Mouse (Mus musculus): ENCODE data around the gene Bcar3.
"Not testable (repeated sequence)": the region's sequence is repeated elsewhere in the genome, so short reads cannot be mapped to it uniquely, and the experiment has no call there.

The Bcar3 gene
- long read RNA-seq, experiment 1, transcript Bcar3-201 (12 exons, 3,311 nt): major isoform, 14 of 31 reads
- long read RNA-seq, experiment 1, partial matches to known transcripts: 8 of 31 reads
- long read RNA-seq, experiment 1, other reads (novel, unspliced or antisense): 9 of 31 reads
- long read RNA-seq, experiment 2, transcript Bcar3-201 (12 exons, 3,311 nt): major isoform, 19 of 33 reads
- long read RNA-seq, experiment 2, partial matches to known transcripts: 5 of 33 reads
- long read RNA-seq, experiment 2, other reads (novel, unspliced or antisense): 9 of 33 reads

DNA sequence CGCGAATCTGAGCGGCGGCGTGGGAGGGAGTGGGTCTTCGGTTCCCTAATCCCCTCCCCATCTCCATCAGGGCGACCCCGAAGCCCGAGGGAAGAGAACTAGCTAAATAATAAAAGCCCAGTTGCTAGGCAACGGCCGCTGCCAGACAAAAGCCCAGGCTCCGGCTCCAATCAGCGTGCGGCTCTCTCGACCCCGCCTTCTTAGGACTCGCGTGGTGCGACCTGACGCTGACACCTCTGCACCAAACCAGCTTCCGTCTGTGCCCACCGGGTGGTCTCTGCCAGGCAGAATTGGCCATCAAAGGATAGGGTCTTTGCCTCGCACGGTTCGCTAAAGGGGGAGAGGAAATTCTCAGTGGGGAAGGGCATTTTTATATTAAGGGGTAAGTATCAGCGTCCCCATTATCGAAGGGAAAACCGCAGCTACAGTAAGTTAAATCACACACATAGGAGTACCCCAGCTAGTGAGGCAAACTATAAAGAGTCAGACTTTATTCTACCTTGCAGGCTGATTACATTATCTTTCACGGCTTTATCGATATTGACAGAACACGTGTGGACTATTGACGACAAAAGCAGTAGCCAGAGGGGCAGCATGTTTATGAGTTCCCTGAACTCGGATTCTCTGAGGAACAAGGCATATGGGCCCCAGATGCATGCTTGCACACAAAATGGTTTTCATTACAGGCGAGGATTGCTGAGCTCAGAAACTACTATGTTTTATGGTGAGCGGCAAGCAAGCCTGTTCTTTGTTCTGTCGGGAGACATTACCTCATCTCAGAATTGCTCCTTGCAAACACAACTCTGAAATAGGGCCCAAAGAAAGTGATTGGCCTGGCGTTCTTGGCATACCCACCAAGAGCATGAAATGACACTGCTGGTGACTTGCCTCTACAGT, at the start of gene Bcar3:
Gene Bcar3 (plus strand): TSS at position 183 of the 897 bp plus-strand sequence.
- intact Hi-C loops (cut with DNase I): no loop called here

DNA sequence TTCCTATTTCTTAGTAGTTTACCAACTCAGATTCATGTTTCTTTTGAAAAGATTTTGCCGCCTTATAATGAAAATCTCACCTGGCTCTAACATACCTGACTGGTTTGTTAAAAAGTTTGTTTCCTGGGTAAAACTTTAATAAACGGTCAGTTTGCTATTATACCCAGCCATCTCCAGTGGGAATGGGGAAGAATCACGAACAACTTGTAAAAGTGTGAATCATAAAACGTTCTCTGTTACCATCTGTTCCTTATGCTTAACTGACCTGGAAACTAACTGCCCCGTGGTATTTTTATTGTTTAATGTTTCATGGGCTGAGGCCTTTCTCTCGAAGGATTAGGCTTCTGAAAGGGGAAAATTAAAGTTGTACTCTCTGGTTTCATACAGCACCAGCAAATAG, 49.2 kb upstream of the Bcar3 start:
- intact Hi-C loops (cut with DNase I): loop anchor here (5.0 kb wide), 1 partner anchor 47 kb away; no protein-coding TSS in a partner anchor

DNA sequence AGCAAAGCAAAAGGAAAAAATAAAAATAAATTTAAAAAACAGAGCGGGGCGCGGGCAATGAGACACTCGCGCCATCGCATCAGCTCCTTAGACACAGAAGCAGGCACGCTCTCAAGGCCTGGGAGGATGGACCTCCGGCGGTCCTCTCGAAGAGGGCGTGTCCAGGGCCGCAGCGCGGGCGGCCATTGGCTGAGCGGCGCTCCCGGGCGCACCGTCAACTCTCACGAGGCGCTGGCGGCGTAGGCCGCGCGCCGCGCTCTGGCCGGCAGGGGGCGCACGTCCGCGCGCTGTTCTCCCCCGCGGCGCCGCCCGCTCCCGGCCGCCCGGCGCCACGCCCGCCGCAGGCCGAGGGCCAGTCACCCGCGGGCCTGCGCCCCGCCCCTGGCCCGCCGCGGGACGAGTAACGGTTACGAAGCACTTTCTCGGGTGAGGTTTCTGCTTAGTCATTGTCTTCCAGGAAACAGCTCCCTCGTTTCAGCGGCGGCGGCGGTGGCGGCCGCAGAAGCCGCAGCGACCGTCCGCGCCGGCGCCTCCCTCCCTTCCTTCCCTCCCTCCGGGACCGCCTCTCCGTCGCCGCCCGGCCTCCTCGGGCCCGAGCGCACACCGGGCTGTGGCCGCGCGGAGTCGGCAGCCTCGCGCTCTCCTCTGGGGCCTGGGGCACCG, 48.6 kb upstream of the Bcar3 start, which contains the start of gene Gclm:
Gene Gclm (plus strand): TSS at position 343 of the 663 bp plus-strand sequence.
- intact Hi-C loops (cut with DNase I): no loop called here

DNA sequence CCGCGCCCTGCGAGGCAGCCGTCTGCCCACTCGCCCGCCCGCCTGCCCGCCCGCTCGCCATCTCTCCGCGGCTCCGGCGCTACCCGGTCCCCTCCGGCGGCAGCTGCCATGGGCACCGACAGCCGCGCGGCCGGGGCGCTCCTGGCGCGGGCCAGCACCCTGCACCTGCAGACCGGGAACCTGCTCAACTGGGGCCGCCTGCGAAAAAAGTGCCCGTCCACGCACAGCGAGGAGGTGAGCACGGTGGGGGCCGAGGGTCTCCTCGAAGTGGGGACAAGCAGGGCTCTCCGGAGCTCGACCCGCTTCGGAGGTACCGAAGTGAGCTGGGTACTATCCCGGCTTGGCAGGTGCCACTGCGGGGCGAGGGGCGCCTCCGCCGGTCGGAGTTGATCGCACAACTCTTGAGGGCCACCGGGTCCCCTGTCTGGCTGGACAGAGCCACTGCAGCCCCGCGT, 48.0 kb upstream of the Bcar3 start:
- intact Hi-C loops (cut with DNase I): no loop called here

DNA sequence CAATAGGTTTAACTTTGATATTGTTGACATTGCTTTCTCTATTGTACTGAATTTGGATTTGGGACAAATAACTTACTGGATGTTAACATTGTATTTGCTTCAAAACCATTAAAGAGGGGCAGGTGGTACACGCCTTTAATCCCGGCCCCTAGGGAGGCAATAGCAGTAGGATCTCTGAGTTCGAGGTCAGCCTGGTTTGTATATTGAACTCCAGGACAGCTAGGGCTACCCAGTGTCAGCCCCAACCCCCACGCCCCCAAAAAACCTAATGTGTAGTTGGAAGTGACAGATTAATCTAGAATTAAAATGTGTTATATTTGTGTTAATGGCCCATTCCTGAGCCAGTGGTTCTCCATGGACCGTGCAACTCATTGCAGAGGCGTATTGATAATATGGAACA, 47.5 kb upstream of the Bcar3 start:
- intact Hi-C loops (cut with DNase I): no loop called here

DNA sequence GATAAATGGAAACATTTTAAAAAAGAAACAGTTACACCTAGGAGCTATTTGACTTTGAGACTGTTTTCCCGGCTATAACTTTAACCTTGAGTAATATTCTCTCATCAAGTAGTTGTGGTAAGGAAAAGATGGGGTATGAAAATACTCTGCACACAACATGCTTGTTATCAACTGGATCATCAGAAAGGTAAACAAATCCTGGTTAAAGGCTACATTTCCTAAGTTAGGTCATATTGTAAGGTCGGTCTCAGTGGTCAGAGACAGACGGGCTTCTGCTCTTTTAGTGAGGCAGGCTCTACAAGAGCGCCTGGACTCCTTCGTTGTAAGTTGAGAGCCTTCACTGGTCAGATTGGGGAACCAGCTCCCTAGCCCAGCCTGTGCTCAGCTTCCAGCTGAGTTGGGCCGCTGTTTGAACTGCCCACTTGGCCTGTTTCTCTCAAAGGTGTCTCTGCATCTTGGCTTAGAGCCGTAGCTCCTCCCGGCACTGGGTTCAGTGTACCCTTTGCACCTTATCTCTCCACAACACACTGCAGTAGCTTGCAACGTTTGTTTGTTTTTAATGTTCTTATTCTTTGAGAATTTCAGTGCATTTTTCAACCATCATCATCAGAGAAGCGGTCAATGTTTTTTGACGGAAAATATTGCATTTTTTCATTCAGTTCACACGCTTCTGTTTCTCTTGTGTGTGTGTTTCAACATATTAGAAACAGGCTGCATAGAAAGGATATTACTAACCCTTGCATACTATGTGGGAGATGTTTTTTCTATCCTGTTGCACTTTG, 46.8 kb upstream of the Bcar3 start:
- intact Hi-C loops (cut with DNase I): no loop called here

DNA sequence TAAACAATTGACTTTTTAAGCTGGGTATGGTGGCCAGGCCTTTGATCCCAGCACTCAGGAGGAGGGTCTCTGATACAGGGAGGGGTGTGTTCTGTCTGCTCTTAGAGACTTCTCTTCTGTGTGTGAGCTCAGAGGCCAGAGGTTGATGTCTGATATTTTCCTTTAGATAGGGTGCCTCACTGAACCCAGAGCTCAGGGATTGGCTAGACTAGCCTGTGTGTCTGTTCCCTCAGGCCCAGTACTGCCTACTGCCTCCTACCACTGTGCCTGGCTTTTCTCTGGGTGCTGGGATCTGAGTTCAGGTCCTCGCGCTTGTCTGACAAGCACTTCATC, 46.2 kb upstream of the Bcar3 start:
- intact Hi-C loops (cut with DNase I): no loop called here

DNA sequence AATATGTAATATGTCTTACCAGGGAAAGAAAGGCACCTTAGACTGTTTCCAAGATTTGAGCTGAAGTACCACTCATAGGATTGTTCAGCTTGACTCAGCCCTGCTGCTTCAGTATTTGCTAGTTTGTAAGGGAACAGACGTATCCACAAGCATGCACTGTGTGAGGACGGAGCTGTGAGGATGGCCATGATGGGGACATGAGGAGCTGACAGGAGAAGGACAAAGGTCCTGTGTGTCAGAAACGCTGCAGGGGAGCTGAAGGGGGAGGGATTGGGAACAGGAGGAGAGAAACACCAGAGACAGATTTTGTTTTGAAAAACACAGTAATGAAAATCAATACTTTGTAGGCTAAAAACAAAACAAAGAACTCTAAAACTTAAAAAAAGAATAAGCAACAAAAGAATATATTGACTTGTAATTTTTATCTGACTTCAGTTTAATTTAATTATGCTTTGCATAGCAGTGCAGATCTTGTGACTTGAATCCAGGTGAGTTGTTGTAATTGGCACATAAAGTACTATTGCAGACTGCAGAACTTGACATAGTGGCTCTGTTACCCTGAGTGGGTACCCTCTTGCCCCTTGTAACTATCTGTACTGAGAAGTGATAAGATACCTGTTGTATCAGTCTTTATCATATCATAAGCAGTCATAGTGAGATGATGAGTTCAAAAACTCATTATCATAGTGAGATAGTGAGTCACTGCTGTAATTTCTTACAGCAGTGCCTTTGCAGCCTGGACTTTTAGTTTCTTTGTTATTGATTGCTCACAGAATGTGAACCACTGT, 41.3 kb upstream of the Bcar3 start:
- intact Hi-C loops (cut with DNase I): no loop called here

DNA sequence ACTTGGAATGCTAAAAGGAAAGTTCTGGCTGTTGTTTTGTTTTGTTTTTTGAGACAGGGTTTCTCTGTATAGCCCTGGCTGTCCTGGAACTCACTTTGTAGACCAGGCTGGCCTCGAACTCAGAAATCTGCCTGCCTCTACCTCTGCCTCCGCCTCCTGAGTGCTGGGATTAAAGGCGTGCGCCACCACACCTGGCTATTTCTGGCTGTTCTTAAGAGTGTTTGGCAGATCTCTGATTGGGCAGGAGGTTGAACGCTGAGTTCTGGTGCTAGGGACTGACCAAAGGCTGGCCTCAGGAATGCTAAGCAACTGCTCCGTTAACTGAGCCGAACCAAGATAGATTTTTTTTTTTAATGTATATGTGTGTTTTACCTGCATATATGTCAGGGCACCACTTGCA, 39.9 kb upstream of the Bcar3 start:
- intact Hi-C loops (cut with DNase I): not testable (repeated sequence)

DNA sequence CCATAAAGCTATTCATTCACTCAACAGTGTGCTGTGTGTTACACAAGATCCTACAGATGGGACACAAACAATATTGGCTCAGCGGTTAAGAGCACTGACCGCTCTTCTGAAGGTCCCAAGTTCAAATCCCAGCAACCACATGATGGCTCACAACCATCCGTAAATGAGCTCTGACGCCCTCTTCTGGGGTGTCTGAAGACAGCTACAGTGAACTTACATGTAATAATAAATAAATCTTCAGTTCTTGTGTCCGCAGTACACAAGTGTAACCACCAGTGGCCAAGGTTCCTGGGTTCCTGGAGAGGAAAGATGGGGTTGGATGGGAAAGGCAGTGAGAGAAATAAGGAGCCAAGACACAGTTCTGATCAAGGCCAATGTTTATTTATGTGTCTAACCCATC, 23.9 kb upstream of the Bcar3 start:
- intact Hi-C loops (cut with DNase I): loop anchor here (5.0 kb wide), 1 partner anchor 78 kb away; no protein-coding TSS in a partner anchor

DNA sequence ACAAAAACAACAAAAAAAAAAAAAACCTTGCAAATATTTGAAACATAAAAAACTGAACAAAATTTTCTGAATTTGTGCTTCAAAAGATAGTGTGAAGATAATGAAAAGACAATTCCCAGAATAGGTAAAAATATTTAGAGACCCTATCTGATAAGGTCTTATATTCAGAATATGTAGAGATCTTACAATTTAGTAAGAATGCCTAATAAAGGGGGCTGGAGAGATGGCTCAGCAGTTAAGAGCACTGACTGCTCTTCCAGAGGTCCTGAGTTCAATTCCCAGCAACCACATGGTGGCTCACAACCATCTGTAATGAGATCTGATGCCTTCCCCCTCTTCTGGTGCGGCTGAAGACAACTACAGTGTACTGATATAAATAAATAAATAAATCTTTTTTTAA, 21.4 kb upstream of the Bcar3 start:
- intact Hi-C loops (cut with DNase I): loop anchor here (5.0 kb wide), 1 partner anchor 80 kb away; no protein-coding TSS in a partner anchor

DNA sequence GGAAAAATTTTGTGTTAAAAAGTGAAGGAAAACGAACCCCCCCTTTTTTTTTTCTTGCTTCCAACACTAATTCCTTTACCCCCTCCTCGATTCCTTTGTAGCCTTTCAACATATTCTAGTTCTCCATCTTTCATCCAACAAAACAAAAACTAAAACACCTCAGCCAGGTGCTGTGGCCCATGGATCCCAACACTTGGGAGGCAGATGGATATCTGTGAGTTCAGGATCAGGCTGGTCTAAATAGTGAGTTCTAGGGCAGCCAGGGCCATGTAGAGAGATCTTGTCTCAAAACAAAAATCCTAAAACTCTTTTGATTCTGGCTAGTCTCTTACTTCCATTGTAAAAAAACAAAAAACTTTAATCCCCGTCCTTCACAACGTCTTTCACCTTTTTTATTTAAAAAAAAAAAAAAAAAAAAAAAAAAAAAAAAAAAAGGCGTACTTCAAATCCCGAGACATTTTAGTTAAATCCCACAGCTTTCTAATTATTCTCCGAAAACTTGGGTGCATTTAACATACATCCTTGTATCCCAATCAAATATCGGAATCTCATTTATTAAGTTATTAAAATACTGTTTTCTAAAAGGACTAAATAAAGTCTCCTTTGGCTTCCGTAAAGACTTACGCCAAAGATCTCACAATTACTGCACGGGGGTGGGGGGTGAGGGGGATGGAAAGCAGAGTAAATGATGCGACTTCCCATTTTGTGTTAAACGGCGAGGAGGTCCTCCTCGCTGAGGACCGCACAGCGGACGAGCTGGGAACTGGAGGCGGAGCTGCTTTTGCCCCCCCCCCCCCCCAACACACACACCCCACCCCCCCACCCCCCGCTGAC, 20.3 kb upstream of the Bcar3 start:
- intact Hi-C loops (cut with DNase I): loop anchor here (5.0 kb wide), 1 partner anchor 81 kb away; no protein-coding TSS in a partner anchor

DNA sequence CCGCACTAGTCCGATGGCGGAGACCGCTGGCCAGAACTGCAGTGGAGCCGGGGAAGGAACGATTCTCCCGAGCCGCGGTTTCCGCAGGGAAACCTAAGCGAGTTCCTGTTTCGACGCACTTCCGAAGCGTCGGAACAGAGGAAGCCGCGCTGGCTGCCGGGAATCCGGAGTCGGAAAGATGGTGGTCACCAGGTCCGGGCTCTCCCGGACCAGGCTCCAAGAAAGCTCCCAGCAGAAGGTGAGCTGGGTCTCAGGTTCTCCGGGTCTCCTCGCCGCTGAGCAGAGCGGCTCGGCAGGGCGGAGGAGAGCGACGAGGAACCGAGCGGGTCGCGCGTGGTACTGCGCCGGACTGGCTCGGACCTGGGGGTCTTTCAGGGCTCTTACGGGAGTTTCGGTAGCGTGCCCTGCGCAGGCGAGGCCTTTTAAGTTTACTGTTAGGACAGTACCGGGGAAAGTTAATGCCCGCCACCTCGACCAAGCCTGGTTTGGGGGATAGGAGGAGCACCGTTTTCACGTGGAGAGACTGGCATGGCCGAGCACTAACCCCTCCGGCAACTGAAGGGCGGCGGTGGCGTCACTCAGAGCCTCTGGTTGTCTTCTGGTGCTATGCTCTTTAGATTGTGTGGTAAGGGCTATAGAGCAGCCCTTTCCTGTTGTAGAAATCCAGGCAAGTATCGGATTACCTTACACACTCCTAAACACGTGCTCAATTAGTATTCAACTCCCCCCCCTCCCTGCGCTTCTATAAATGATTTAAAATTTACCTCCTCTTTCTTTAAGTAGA, 19.5 kb upstream of the Bcar3 start, which contains the start of gene Dnttip2:
Gene Dnttip2 (plus strand): TSS at position 148 of the 784 bp plus-strand sequence.
- intact Hi-C loops (cut with DNase I): loop anchor here (5.0 kb wide), 1 partner anchor 82 kb away; no protein-coding TSS in a partner anchor

DNA sequence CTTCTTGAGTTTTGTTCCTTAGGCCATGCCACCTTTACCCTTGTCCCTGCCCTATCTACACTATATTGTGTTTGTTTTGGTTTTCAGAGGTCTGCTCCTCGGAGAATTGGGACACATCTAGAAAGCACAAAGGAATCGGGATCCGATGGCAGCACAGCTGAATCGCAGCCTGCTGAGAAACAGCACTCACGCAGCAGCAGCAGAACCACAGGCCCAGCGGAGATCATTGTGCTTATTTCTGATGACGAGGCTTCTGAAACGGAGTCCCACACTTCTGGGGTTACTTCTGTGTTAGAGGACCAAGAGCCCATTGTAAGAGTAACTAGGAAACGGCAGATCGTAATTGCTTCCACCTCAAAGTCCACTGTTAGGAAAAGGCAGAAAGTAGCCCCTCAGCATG, 18.8 kb upstream of the Bcar3 start:
- intact Hi-C loops (cut with DNase I): no loop called here

DNA sequence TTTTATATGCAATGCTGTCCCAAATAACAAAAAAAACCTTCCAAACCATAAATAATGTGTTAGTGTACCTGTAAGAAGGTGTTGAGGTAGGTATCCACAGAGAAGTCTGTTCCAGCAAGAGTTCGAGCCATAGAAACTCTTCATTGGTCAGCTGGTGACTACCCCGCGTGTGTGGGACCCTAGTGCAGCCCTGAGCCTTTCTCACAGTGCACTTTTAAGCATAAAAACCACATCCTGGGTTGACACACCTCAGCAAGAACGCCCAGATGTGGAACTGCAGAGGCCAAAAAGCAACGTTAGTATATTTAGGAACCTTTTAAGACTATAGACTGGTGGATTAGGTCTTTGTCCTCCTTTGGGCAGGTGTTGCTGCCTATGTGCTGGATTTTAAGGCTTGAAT, 6.7 kb upstream of the Bcar3 start:
- intact Hi-C loops (cut with DNase I): no loop called here

DNA sequence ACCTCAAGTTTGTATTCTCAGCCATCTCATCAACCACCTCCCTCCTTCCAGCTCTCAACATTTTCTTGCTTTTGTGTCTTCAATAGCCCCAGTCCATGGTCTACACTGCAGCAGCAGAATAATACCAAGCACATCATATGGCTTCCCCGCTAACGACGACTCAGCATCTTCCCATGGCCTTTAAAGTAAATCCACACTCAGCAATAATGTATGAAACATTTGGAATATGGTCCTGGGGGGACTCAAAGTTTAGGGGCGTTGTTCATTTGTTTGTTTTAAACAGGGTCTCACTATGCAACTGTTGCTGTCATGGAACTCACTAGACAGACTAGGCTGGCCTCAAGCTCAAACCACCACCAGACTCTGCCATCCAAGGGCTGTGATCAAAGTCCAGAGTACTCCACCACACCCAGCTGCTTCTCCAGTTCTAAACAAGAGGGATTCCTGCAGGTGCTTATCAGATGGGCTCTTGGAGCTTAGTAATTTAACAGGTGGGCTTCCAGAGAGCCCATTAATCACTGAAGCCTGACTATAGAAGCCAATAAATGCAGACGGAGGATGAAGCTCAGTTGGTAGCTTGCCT, 5.2 kb upstream of the Bcar3 start:
- intact Hi-C loops (cut with DNase I): no loop called here

DNA sequence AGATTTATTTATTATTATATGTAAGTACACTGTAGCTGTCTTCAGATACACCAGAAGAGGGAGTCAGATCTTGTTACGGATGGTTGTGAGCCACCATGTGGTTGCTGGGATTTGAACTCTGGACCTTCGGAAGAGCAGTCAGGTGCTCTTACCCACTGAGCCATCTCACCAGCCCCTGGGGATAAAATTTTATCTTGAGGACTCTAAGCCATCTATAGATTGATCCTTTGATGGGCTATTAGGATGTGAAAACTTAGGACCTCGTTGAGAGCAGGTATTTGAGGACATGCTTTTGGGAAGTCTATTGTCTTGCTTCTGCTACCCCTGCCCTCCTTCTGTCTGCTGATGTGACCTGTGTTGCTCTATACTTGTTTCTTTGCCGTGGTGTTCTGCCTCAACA, 4.6 kb upstream of the Bcar3 start:
- intact Hi-C loops (cut with DNase I): not testable (repeated sequence)

DNA sequence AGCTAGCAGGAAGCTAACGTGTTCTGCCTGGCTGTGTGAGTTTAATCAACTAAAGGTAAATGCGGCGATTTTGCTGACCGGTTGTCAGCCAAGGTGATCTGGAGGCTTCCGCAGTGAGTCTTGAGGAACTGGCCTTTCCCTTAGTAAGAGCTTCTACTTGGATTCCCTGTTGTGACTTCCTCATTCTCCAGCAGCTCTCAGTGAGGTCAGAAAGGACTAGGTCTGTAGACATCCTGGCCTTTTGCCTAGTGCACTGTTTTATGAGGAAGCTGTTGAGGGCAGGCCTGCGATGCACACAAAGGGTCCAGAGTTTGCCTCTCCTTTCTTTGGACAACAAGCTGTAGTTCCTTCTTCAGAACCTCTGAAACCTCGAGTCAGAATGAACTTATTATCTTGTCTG, 3.2 kb upstream of the Bcar3 start:
- intact Hi-C loops (cut with DNase I): no loop called here

Data from adrenal gland (tissue).